Mouse (Mus musculus): ENCODE results near the gene B4galnt1. TPM values are rescaled to one million over a fixed set of nuclear protein-coding genes. Genes with fewer than 3 reads are reported as not detected.
A peak's percentile ranks its signal among the peaks of the same experiment; 100 is the strongest.

Gene B4galnt1
- polyA plus RNA-seq, 1 experiment from 2014 or later = 6.9 TPM

- H3K9me3 ChIP-seq = no peaks in the 10 kb centered on the region
- H3K9ac ChIP-seq = peak overlapping the region; percentile 94
- no peaks in the 10 kb centered on the region for H3K27me3 ChIP-seq
- peak overlapping the region; percentile 86 for H3K4me2 ChIP-seq (replicated peaks)
- H3K4me1 ChIP-seq = peaks cover 51% of the 10 kb centered on the region
- peak overlapping the region; percentile 90 for H3K4me3 ChIP-seq
- peak overlapping the region; percentile 94 for H3K27ac ChIP-seq
- peaks cover 55% of the 10 kb centered on the region for H3K36me3 ChIP-seq
- 14% methylated on average over 22 of the region's 22 CpGs for WGBS
- 0 out of 2 replicates have a peak, but pooled peaks have one; percentile 12 for ATAC-seq (ENCODE audit: low FRiP score, low read depth)
Measured at GRCm38 (mm10) chr10:127194428-127195327, 29.7 kb downstream of the B4galnt1 start.

- Histone ChIP-seq H3K27me3 (no peaks in the 10 kb centered on the region), H3K9me3 (no peaks in the 10 kb centered on the region), H3K27ac (peak within 1 kb of the TSS; percentile 94), H3K9ac (peak within 1 kb of the TSS; percentile 94), H3K4me1 (peaks cover 45% of the 10 kb centered on the region), H3K4me2 (replicated peaks) (peak within 1 kb of the TSS; percentile 86), H3K36me3 (peaks cover 63% of the 10 kb centered on the region), H3K4me3 (peak within 1 kb of the TSS; percentile 90)
- peak; percentile 57 for ATAC-seq (ENCODE audit: low FRiP score, low read depth)
- WGBS = 0% methylated on average over 27 of the region's 47 CpGs
Measured at GRCm38 (mm10) chr10:127195328-127196129, 30.5 kb downstream of the B4galnt1 start, which contains the start of gene Dtx3. Dtx3 (minus strand) TSS chr10:127195728.

- peak overlapping the region; percentile 86 for H3K4me2 ChIP-seq (replicated peaks)
- 2% methylated on average over 5 of the region's 5 CpGs for WGBS
- peak overlapping the region; percentile 90 for H3K4me3 ChIP-seq
- no peaks in the 10 kb centered on the region for H3K9me3 ChIP-seq
- H3K36me3 ChIP-seq = peaks cover 60% of the 10 kb centered on the region
- peak; percentile 83 for ATAC-seq (ENCODE audit: low FRiP score, low read depth)
- peaks cover 36% of the 10 kb centered on the region for H3K4me1 ChIP-seq
- no peaks in the 10 kb centered on the region for H3K27me3 ChIP-seq
- H3K27ac ChIP-seq = peak overlapping the region; percentile 94
- peak overlapping the region; percentile 94 for H3K9ac ChIP-seq
Measured at GRCm38 (mm10) chr10:127196392-127196791, 31.4 kb downstream of the B4galnt1 start.

- peaks cover 35% of the 10 kb centered on the region for H3K4me1 ChIP-seq
- H3K36me3 ChIP-seq = peaks cover 61% of the 10 kb centered on the region
- no peak overlapping the region for H3K9ac ChIP-seq
- WGBS = 88% methylated on average over 8 of the region's 8 CpGs
- peak overlapping the region; percentile 67 for H3K27ac ChIP-seq
- H3K4me3 ChIP-seq = no peak overlapping the region
- H3K9me3 ChIP-seq = no peaks in the 10 kb centered on the region
- ATAC-seq (ENCODE audit: low FRiP score, low read depth) = no peak
- no peak overlapping the region for H3K4me2 ChIP-seq (replicated peaks)
- no peaks in the 10 kb centered on the region for H3K27me3 ChIP-seq
Measured at GRCm38 (mm10) chr10:127197104-127197503, 32.1 kb downstream of the B4galnt1 start.

- Histone ChIP-seq H3K9me3 (no peaks in the 10 kb centered on the region), H3K27ac (peak overlapping the region; percentile 67; the same call in 1 of the 2 replicates), H3K27me3 (no peaks in the 10 kb centered on the region), H3K4me3 (no peak overlapping the region), H3K9ac (no peak overlapping the region), H3K4me2 (replicated peaks) (no peak overlapping the region), H3K4me1 (peaks cover 31% of the 10 kb centered on the region), H3K36me3 (peaks cover 62% of the 10 kb centered on the region)
- no peak for ATAC-seq (ENCODE audit: low FRiP score, low read depth)
- WGBS = 85% methylated on average over 11 of the region's 11 CpGs
Measured at GRCm38 (mm10) chr10:127197505-127198110, 32.6 kb downstream of the B4galnt1 start.

GRCm38 (mm10) chr10:127198492-127198891 is 33.5 kb downstream of the B4galnt1 start:
- H3K4me3 ChIP-seq = no peak overlapping the region
- ATAC-seq (ENCODE audit: low FRiP score, low read depth) = no peak
- no peak overlapping the region for H3K27ac ChIP-seq
- no peak overlapping the region for H3K9ac ChIP-seq
- peaks cover 24% of the 10 kb centered on the region for H3K4me1 ChIP-seq
- WGBS = 56% methylated on average over 2 of the region's 2 CpGs
- H3K27me3 ChIP-seq = no peaks in the 10 kb centered on the region
- H3K9me3 ChIP-seq = no peaks in the 10 kb centered on the region
- H3K4me2 ChIP-seq (replicated peaks) = no peak overlapping the region
- H3K36me3 ChIP-seq = peaks cover 62% of the 10 kb centered on the region

GRCm38 (mm10) chr10:127199068-127199467 is 34.0 kb downstream of the B4galnt1 start:
- Histone ChIP-seq H3K4me1 (peaks cover 24% of the 10 kb centered on the region), H3K9ac (no peak overlapping the region; the same call in 1 of the 2 replicates), H3K27ac (peak overlapping the region; percentile 12; the same call in 1 of the 2 replicates), H3K4me2 (replicated peaks) (no peak overlapping the region), H3K9me3 (no peaks in the 10 kb centered on the region), H3K36me3 (peaks cover 65% of the 10 kb centered on the region), H3K4me3 (no peak overlapping the region), H3K27me3 (no peaks in the 10 kb centered on the region)
- ATAC-seq (ENCODE audit: low FRiP score, low read depth) = no peak
- WGBS = 80% methylated on average over 5 of the region's 5 CpGs

GRCm38 (mm10) chr10:127199474-127199873 is 34.4 kb downstream of the B4galnt1 start:
- ATAC-seq (ENCODE audit: low FRiP score, low read depth) = no peak
- WGBS = 84% methylated on average over 11 of the region's 11 CpGs

GRCm38 (mm10) chr10:127200279-127200678 is 35.3 kb downstream of the B4galnt1 start:
- 82% methylated on average over 8 of the region's 8 CpGs for WGBS
- H3K36me3 ChIP-seq = peaks cover 76% of the 10 kb centered on the region
- no peak for ATAC-seq (ENCODE audit: low FRiP score, low read depth)

More at GRCm38 (mm10) chr10:127199474-127199873, 34.4 kb downstream of the B4galnt1 start:
- Histone ChIP-seq H3K4me2 (replicated peaks) (no peak overlapping the region), H3K9ac (no peak overlapping the region), H3K4me1 (peaks cover 20% of the 10 kb centered on the region), H3K4me3 (no peak overlapping the region), H3K9me3 (no peaks in the 10 kb centered on the region), H3K27ac (no peak overlapping the region), H3K27me3 (no peaks in the 10 kb centered on the region), H3K36me3 (peaks cover 68% of the 10 kb centered on the region)

GRCm38 (mm10) chr10:127203106-127203505 is 38.1 kb downstream of the B4galnt1 start:
- WGBS = 90% methylated on average over 3 of the region's 3 CpGs
- no peaks in the 10 kb centered on the region for H3K4me1 ChIP-seq
- no peak for ATAC-seq (ENCODE audit: low FRiP score, low read depth)
- H3K9me3 ChIP-seq = no peaks in the 10 kb centered on the region
- H3K4me3 ChIP-seq = no peak overlapping the region
- H3K36me3 ChIP-seq = peaks cover 93% of the 10 kb centered on the region
- H3K4me2 ChIP-seq (replicated peaks) = no peak overlapping the region
- no peak overlapping the region for H3K27ac ChIP-seq
- no peak overlapping the region for H3K9ac ChIP-seq
- no peaks in the 10 kb centered on the region for H3K27me3 ChIP-seq

More at GRCm38 (mm10) chr10:127200279-127200678, 35.3 kb downstream of the B4galnt1 start:
- Histone ChIP-seq H3K27ac (no peak overlapping the region), H3K4me3 (no peak overlapping the region), H3K9ac (no peak overlapping the region), H3K4me1 (peaks cover 14% of the 10 kb centered on the region), H3K9me3 (no peaks in the 10 kb centered on the region), H3K4me2 (replicated peaks) (no peak overlapping the region), H3K27me3 (no peaks in the 10 kb centered on the region)

- Histone ChIP-seq H3K9me3 (no peaks in the 10 kb centered on the region), H3K9ac (no peak overlapping the region), H3K4me1 (peaks cover under 1% of the 10 kb centered on the region; the same call in 1 of the 2 replicates), H3K4me2 (replicated peaks) (no peak overlapping the region), H3K4me3 (no peak overlapping the region), H3K27me3 (no peaks in the 10 kb centered on the region), H3K27ac (no peak overlapping the region), H3K36me3 (peaks cover 86% of the 10 kb centered on the region)
- 85% methylated on average over 5 of the region's 5 CpGs for WGBS
- no peak for ATAC-seq (ENCODE audit: low FRiP score, low read depth)
Measured at GRCm38 (mm10) chr10:127204589-127204988, 39.6 kb downstream of the B4galnt1 start.
